Mouse (Mus musculus) frontal cortex, adult 2 months (tissue): ENCODE data around the gene Gm136. TPM values are rescaled to one million over a fixed set of nuclear protein-coding genes. Genes with fewer than 3 reads are reported as not detected.

Experiments
- DNase-seq, 2 experiments: peaks; one replicate each; pipeline ENCODE4 v3.0.0; 2022; ENCODE audit warnings: low spot score in 1 of 2; ENCODE audit errors: extremely low spot score in 1 of 2
- polyA plus RNA-seq: library from polyadenylated mRNA; depleted of rRNA; stranded (reverse); fragments of >200 nt; gene quantifications from 2 replicates; pipeline ENCODE4 v1.2.3, GENCODE M21; 2012; rRNA removed

Gm136 gene
- polyA plus RNA-seq, 1 experiment: not detected

GRCm38 (mm10) chr4:34719421-34719820, 36.6 kb downstream of the Gm136 start:
- DNase-seq: no peak

DNA sequence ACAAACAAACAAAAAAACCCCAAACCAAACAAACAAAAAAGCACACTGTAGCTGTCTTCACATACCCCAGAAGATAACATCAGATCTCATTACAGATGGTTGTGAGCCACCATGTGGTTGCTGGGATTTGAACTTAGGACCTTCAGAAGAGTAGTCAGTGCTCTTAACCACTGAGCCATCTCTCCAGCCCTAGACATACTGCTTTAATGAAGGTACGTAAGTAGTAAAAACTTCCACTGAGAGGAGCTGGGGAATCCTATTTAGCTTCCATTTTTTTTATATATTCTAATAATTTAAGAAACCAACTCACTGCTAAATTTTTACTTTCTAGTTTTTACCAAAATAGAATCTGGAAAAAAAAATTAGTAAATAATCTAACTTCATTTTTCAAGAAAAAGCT, 41.0 kb downstream of the Gm136 start:
- no peak for DNase-seq

- peak; percentile 29 to 44 for DNase-seq
Measured at GRCm38 (mm10) chr4:34708127-34708526, 47.9 kb downstream of the Gm136 start.

DNA sequence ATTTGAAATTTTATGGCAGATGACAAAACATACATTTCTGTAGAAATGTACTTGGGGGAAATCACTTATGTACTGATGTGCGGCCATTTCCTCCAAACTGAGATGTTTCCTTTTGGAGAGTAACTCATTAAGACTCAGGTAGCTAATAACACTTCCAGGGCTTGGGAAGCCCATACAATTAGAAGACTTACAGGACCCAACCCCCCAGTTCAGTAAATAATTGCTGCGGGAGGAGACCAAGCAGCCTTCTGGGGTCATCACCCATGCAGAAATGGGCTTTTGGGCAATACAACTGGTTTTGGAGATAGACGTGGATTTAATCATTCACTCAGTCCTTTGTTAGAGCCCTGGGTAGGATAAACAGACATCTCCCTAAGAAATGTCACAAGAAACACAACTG, 48.8 kb downstream of the Gm136 start:
- no peak for DNase-seq

GRCm38 (mm10) chr4:34703029-34703428, 53.0 kb downstream of the Gm136 start:
- DNase-seq: no peak

- DNase-seq: no peak
Measured at GRCm38 (mm10) chr4:34702231-34702630, 53.8 kb downstream of the Gm136 start.

DNA sequence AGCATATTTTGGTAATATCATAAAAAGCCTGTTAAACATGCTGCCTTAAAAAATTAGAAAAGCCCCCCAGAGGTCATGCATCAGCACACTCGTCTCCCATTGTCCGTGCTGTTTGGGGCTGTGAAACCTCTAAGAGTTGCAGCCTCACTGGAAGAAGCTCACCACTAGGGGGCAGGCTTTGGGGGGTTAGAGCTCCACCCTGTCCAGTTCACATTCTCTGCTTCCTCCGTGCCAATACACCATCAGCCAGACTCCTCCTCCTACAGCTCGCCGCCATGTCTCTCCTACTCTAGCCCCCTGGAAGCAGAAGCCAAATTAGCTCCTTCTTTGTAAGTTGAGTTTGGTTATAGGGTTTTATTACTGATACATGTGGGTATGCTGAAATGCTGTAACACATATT, 54.5 kb downstream of the Gm136 start:
- peak in 1 of 2 experiments; percentile 20 for DNase-seq

Other genes with a start within 250 kb of the Gm136 start
- 87.6 and 90.9 TPM in 2 replicates for gene Akirin2, start 205.3 kb downstream of the Gm136 start, polyA plus RNA-seq
- 37.1 and 46.5 TPM in 2 replicates for gene Orc3, start 141.3 kb downstream of the Gm136 start, polyA plus RNA-seq
- 30.8 and 35.2 TPM in 2 replicates for gene Rars2, start 141.3 kb downstream of the Gm136 start, polyA plus RNA-seq
- gene Slc35a1, start 68.8 kb downstream of the Gm136 start, polyA plus RNA-seq: 19.8 and 21.5 TPM in 2 replicates
- gene Cfap206, start 26.1 kb downstream of the Gm136 start, polyA plus RNA-seq: 1.9 and 2.0 TPM in 2 replicates
- 26.4 and 27.7 TPM in 2 replicates for gene Smim8, start 22.2 kb upstream of the Gm136 start, polyA plus RNA-seq
- gene Zfp292, start 126.7 kb upstream of the Gm136 start, polyA plus RNA-seq: 9.2 and 9.3 TPM in 2 replicates
- gene Cga, start 137.5 kb upstream of the Gm136 start, polyA plus RNA-seq: not detected in 2 replicates